Mouse (Mus musculus) heart, embryonic 15.5 days (tissue): ENCODE data around the gene Tmx1. TPM values are rescaled to one million over a fixed set of nuclear protein-coding genes. Genes with fewer than 3 reads are reported as not detected.

Experiments
- ATAC-seq: fragments of 200-750 bp; cut with Nextera tagmentation; replicated peaks from 2 replicates; pipeline ENCODE4 v1.8.0; 2017; ENCODE audit warnings: low read depth, moderate TSS enrichment; ENCODE audit not compliant: insufficient number of reproducible peaks, insufficient read depth, low FRiP score
- H3K27ac ChIP-seq: fragments of 300-500 bp; sonication (generic); 2 replicates; pipeline ENCODE4 v1.5.1; 2015; ENCODE audit warnings: mild to moderate bottlenecking, inconsistent platforms
- H3K27me3 ChIP-seq: fragments of 300-500 bp; sonication (generic); 2 replicates; pipeline ENCODE4 v1.6.1; 2015; ENCODE audit warnings: inconsistent platforms
- H3K36me3 ChIP-seq: fragments of 300-500 bp; sonication (generic); 2 replicates; pipeline ENCODE4 v1.6.1; 2015; ENCODE audit warnings: mild to moderate bottlenecking, inconsistent platforms
- H3K4me1 ChIP-seq: fragments of 300-500 bp; sonication (generic); replicated peaks from 2 replicates; pipeline ENCODE4 v1.6.1; 2015; ENCODE audit warnings: inconsistent platforms
- H3K4me2 ChIP-seq: fragments of 300-500 bp; sonication (generic); 2 replicates; pipeline ENCODE4 v1.6.1; 2015; ENCODE audit warnings: inconsistent platforms, mild to moderate bottlenecking, moderate library complexity
- H3K4me3 ChIP-seq: fragments of 300-500 bp; sonication (generic); 2 replicates; pipeline ENCODE4 v1.5.1; 2015; ENCODE audit warnings: mild to moderate bottlenecking, inconsistent platforms
- H3K9ac ChIP-seq: fragments of 300-500 bp; sonication (generic); 2 replicates; pipeline ENCODE4 v1.6.1; 2015; ENCODE audit warnings: mild to moderate bottlenecking, inconsistent platforms
- H3K9me3 ChIP-seq: fragments of 300-500 bp; sonication (generic); replicated peaks from 2 replicates; pipeline ENCODE4 v1.6.1; 2016; ENCODE audit warnings: inconsistent platforms
- WGBS: fragments of 180-500 bp; shearing (Covaris S2); methylation state at CpG from one replicate; pipeline ENCODE4 v1.1.7; 2015; ENCODE audit warnings: mixed read lengths; 5-methylcytosine and 5-hydroxymethylcytosine counted together
- polyA plus RNA-seq: library from polyadenylated mRNA; unstranded; fragments of >200 nt; fragmentation: Nextera tagmentation; extraction: Ambion mirVana; gene quantifications from 2 replicates; pipeline ENCODE4 v1.2.1, GENCODE M21; 2015

Gene Tmx1
- polyA plus RNA-seq, 1 experiment from 2014 or later: 71.4 TPM

DNA sequence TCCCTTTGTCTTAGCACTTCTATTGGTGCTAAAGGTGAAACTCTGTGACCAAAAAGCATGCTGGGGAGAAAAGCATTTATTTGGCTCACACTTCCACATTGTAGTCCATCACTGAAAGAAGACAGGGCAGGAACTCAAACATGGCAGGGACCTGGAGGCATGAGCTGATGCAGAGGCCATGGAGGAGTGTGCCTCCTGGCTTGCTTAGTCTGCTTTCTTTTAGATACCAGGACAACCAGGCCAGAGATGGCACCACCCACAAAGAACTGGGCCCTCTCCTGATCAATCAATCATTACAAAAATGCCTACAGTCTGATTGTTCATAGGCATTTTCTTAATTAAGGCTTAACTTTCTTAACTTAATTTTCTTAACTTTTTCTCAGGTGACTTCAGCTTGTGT is 2.9 kb upstream of the Tmx1 start:
- no peak for ATAC-seq
- Histone ChIP-seq H3K4me3 (no peak overlapping the region), H3K27me3 (no peaks in the 10 kb centered on the region), H3K9me3 (no peaks in the 10 kb centered on the region), H3K9ac (no peak overlapping the region), H3K36me3 (no peaks in the 10 kb centered on the region), H3K27ac (no peak overlapping the region), H3K4me1 (peaks cover 18% of the 10 kb centered on the region), H3K4me2 (no peak overlapping the region)

DNA sequence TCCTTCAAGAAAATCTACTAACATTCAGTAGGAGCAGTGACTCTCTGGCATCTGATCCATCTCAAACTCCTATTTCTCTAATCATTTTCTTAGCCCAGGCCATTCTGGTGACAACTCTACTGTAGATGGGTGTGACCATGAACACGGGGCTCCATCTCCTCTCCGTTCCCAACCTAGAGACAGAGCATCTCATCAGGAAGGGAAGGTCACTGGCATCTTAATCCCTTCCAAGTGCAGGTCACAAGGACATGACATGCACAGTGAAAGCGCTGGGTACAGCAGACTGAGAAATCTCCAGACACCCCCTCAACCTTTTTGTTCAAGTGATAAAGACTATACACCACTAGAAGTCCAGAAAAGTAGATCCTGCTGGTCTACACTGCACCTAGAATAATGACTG is 1.4 kb upstream of the Tmx1 start:
- Histone ChIP-seq H3K36me3 (no peaks in the 10 kb centered on the region; the same call in 1 of the 2 replicates), H3K4me2 (no peak overlapping the region), H3K27ac (no peak overlapping the region), H3K9ac (no peak overlapping the region), H3K9me3 (no peaks in the 10 kb centered on the region), H3K4me1 (peaks cover 19% of the 10 kb centered on the region), H3K4me3 (no peak overlapping the region), H3K27me3 (no peaks in the 10 kb centered on the region)
- 90% methylated on average over 3 of the region's 3 CpGs for WGBS
- ATAC-seq: no peak

DNA sequence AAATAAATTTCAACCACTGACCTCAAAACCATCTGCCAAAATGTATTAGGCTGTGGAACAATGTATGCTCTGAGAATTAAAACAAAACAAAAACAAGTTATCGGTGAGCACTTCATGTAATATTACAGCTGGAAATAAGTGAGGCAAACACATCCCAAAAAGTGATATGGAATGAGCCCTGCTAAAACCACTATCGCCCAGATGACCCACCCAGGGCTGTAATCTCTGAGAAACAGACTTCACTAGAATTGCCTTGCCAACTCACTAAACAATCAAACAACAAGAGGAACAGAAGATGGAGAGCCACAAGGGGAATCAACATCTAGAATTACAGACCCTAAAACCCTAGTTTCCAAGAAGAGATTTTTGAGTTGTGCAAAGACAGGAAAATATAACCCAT is 752 bp upstream of the Tmx1 start:
- ATAC-seq: no peak
- Histone ChIP-seq H3K27ac (peak overlapping the region; percentile 75; the same call in 1 of the 2 replicates), H3K9ac (peak overlapping the region; percentile 84)

GRCm38 (mm10) chr12:70455226-70455625 is 2.3 kb downstream of the Tmx1 start:
- H3K36me3 ChIP-seq: peaks cover 24% of the 10 kb centered on the region
- 89% methylated on average over 8 of the region's 8 CpGs for WGBS

More for the DNA sequence above, 752 bp upstream of the Tmx1 start:
- peak overlapping the region; percentile 73 for H3K4me2 ChIP-seq
- H3K36me3 ChIP-seq: no peaks in the 10 kb centered on the region; the same call in 1 of the 2 replicates
- 62% methylated on average over 2 of the region's 2 CpGs for WGBS
- H3K27me3 ChIP-seq: no peaks in the 10 kb centered on the region
- peaks cover 19% of the 10 kb centered on the region for H3K4me1 ChIP-seq
- H3K4me3 ChIP-seq: peak overlapping the region; percentile 92
- no peaks in the 10 kb centered on the region for H3K9me3 ChIP-seq

DNA sequence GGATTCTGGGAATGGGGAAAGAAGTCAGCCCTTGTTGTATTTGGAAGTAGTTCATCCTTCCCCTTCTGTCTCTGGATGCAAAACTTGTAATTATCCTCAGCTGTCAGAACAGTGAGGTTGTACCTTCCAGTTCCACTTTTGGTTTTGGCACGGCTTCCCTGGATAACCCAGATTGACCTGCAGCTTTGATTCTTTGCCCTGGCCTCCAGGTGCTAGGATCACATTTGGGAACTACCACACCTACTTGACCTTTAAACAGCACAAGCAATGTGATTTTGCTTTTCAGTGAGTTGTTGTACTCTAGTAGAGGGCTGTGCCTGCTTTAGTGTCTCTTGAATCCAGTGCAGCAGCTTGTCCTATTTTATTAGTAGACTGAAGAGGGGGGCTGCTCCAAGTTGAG is 6.7 kb downstream of the Tmx1 start:
- WGBS: 97% methylated on average over 1 of the region's 1 CpGs

More at GRCm38 (mm10) chr12:70455226-70455625, 2.3 kb downstream of the Tmx1 start:
- Histone ChIP-seq H3K27ac (no peak overlapping the region), H3K4me1 (peaks cover 19% of the 10 kb centered on the region), H3K4me3 (no peak overlapping the region), H3K4me2 (no peak overlapping the region), H3K27me3 (no peaks in the 10 kb centered on the region), H3K9me3 (no peaks in the 10 kb centered on the region), H3K9ac (no peak overlapping the region)
- no peak for ATAC-seq

GRCm38 (mm10) chr12:70464016-70464415 is 11.1 kb downstream of the Tmx1 start:
- peaks cover 2% of the 10 kb centered on the region for H3K4me1 ChIP-seq
- H3K9me3 ChIP-seq: no peaks in the 10 kb centered on the region
- no peak overlapping the region for H3K9ac ChIP-seq
- WGBS: 34% methylated on average over 4 of the region's 4 CpGs
- no peak overlapping the region for H3K4me3 ChIP-seq
- ATAC-seq: peak; percentile 35; the same call in 1 of the 2 replicates
- H3K36me3 ChIP-seq: peaks cover 63% of the 10 kb centered on the region
- no peaks in the 10 kb centered on the region for H3K27me3 ChIP-seq
- H3K4me2 ChIP-seq: no peak overlapping the region
- H3K27ac ChIP-seq: peak overlapping the region; percentile 79

More for the DNA sequence above, 6.7 kb downstream of the Tmx1 start:
- Histone ChIP-seq H3K27me3 (no peaks in the 10 kb centered on the region), H3K27ac (no peak overlapping the region), H3K4me3 (no peak overlapping the region), H3K4me2 (no peak overlapping the region), H3K9me3 (no peaks in the 10 kb centered on the region), H3K36me3 (peaks cover 42% of the 10 kb centered on the region), H3K4me1 (peaks cover 6% of the 10 kb centered on the region), H3K9ac (no peak overlapping the region)
- no peak for ATAC-seq

- no peaks in the 10 kb centered on the region for H3K36me3 ChIP-seq
- H3K9ac ChIP-seq: no peak overlapping the region
- H3K4me1 ChIP-seq: no peaks in the 10 kb centered on the region
- 61% methylated on average over 3 of the region's 3 CpGs for WGBS
- no peak overlapping the region for H3K4me2 ChIP-seq
- H3K27me3 ChIP-seq: no peaks in the 10 kb centered on the region
- H3K9me3 ChIP-seq: no peaks in the 10 kb centered on the region
- ATAC-seq: no peak
- no peak overlapping the region for H3K27ac ChIP-seq
- no peak overlapping the region for H3K4me3 ChIP-seq
Measured at GRCm38 (mm10) chr12:70475336-70475735, 22.4 kb downstream of the Tmx1 start.

DNA sequence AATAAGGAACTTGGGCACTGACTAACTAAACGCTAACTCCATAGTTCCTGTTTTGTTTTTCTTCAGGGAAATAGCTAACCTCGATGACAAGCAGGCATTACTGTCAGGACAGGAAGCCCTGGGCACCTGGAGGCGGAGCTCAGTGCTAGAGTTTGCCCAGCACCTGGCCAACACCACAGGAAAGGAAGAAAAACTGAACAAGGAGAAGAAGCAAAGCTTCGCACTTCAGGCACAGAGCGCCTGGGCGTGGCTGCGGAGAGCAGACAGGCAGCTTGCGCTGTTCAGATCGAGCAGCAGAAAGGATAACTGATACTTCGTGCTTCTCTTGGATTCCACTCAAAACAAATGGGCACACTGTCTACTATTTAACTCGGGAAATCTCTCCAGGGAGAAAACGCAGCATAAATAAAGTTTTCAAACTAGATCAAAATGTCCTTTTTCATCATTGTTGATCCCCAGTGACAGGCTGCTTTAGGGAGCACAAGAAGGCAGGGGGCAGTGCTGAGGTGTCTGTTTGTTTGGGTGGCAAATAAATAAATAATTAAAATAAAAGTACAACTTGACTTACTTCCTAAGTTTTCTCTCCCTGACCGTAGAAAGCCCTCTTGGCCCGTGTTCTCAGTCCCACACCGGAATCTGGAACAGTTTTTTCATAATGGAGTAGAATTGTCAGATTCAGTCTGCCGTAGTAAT is 24.1 kb downstream of the Tmx1 start:
- H3K4me3 ChIP-seq: no peak overlapping the region
- no peak overlapping the region; the same call in 1 of the 2 replicates for H3K4me2 ChIP-seq
- no peak for ATAC-seq
- WGBS: 72% methylated on average over 16 of the region's 16 CpGs
- no peaks in the 10 kb centered on the region for H3K36me3 ChIP-seq
- H3K9ac ChIP-seq: no peak overlapping the region
- H3K4me1 ChIP-seq: no peaks in the 10 kb centered on the region
- no peaks in the 10 kb centered on the region for H3K9me3 ChIP-seq
- H3K27ac ChIP-seq: no peak overlapping the region
- no peaks in the 10 kb centered on the region for H3K27me3 ChIP-seq

DNA sequence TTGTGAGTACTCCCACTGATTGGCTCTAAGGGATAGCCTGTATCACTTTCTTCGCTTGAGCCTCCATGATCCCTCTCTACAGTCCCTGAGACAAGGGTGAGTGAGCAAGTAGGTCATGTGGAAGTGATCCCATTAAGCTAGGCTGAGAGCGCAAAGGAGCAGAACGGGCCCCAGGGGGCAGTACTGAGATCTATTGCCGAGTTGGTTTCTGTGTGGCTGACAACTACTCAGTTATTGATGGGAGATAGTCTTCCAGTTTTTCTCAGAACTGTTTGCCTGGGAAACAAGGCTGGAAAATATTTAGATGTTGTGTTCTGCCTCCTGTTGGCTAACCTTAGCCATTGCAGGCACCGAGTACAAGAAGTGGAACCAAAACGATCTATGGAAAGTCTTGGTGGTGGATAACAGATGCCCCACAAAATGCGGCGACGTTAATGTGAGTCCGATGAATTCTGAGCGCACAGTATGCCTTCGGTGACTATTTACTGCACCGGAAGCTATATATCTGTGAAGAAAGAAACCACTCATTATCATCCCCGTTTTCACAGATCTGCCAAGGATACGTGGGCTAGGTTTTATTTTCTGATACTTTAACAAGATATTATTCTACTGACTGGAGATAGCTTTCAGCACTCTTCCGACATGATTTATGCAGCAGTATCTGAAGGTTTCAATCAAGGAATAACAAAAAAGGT is 24.8 kb downstream of the Tmx1 start:
- Histone ChIP-seq H3K36me3 (no peaks in the 10 kb centered on the region), H3K9ac (no peak overlapping the region), H3K27ac (no peak overlapping the region), H3K4me2 (no peak overlapping the region), H3K4me3 (no peak overlapping the region), H3K27me3 (no peaks in the 10 kb centered on the region), H3K4me1 (no peaks in the 10 kb centered on the region), H3K9me3 (no peaks in the 10 kb centered on the region)
- WGBS: 76% methylated on average over 16 of the region's 16 CpGs
- ATAC-seq: no peak

GRCm38 (mm10) chr12:70485956-70486355 is 33.1 kb downstream of the Tmx1 start:
- no peaks in the 10 kb centered on the region for H3K36me3 ChIP-seq
- H3K4me3 ChIP-seq: no peak overlapping the region
- H3K27me3 ChIP-seq: no peaks in the 10 kb centered on the region
- no peak for ATAC-seq
- H3K4me1 ChIP-seq: no peaks in the 10 kb centered on the region
- WGBS: 81% methylated on average over 7 of the region's 7 CpGs
- H3K4me2 ChIP-seq: no peak overlapping the region
- H3K9ac ChIP-seq: no peak overlapping the region
- no peak overlapping the region for H3K27ac ChIP-seq
- no peaks in the 10 kb centered on the region for H3K9me3 ChIP-seq

GRCm38 (mm10) chr12:70486716-70487480 is 34.0 kb downstream of the Tmx1 start:
- H3K27me3 ChIP-seq: no peaks in the 10 kb centered on the region
- no peak overlapping the region for H3K4me3 ChIP-seq
- no peak for ATAC-seq
- H3K9ac ChIP-seq: no peak overlapping the region
- H3K4me1 ChIP-seq: no peaks in the 10 kb centered on the region
- H3K27ac ChIP-seq: no peak overlapping the region
- H3K9me3 ChIP-seq: no peaks in the 10 kb centered on the region
- H3K4me2 ChIP-seq: no peak overlapping the region
- 65% methylated on average over 6 of the region's 6 CpGs for WGBS
- no peaks in the 10 kb centered on the region for H3K36me3 ChIP-seq
